Mouse (Mus musculus) bone marrow macrophage, adult 2 months (primary cell): ENCODE data around the gene Slc22a8.

Source experiments
- CTCF ChIP-seq: IDR thresholded peaks from 2 replicates; pipeline ENCODE4 v1.5.1; 2012; ENCODE audit warnings: low read depth, mild to moderate bottlenecking, low read length, moderate library complexity
- POLR2A ChIP-seq: IDR thresholded peaks from 2 replicates; pipeline ENCODE4 v1.6.1; 2012; ENCODE audit warnings: mild to moderate bottlenecking, low read depth, low read length, borderline replicate concordance

DNA sequence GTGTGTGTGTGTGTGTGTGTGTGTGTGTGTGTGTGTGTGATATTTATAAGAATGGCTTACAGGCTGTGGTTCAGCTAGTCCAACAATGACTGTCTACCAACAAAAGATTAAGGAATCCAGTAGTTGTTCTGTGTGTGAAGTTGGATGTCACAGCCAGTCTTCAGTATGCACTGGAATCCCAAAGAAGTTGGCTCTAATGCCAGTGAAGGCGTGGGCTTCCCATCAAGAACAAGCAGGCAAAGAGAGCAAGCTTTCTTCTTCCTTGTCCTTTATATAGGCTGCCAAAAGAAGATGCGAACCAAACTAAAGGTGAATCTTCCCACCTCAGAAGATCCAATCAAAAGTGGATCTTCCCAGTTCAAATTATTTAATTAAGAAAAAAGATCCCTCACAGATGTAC is 5.2 kb upstream of the Slc22a8 start:
- no peak for TF ChIP-seq POLR2A
- TF ChIP-seq CTCF, result no peak
